Mouse (Mus musculus) bone marrow, adult 2 months (tissue): ENCODE measurements around the gene Rrp8. TPM values are rescaled to one million over a fixed set of nuclear protein-coding genes. Genes with fewer than 3 reads are reported as not detected.
A peak's percentile ranks its signal among the peaks of the same experiment; 100 is the strongest.

Experiments
- H3K27ac ChIP-seq: fragments of 200-500 bp; 2 replicates; pipeline ENCODE4 v1.5.1; 2012; ENCODE audit warnings: low read depth, mild to moderate bottlenecking, control low read depth, inconsistent platforms, low read length; ENCODE audit not compliant: control insufficient read depth, poor library complexity, insufficient read depth
- H3K4me1 ChIP-seq: fragments of 200-500 bp; 2 replicates; pipeline ENCODE4 v1.6.1; 2011; ENCODE audit warnings: low read length; ENCODE audit not compliant: control insufficient read depth, insufficient read depth
- H3K4me3 ChIP-seq: fragments of 200-500 bp; replicated peaks from 2 replicates; pipeline ENCODE3; 2011; ENCODE audit warnings: mild to moderate bottlenecking, low read depth, low read length, control low read depth; ENCODE audit not compliant: control insufficient read depth
- CTCF ChIP-seq: fragments of 200-500 bp; IDR thresholded peaks from 2 replicates; pipeline ENCODE4 v1.5.1; 2011; ENCODE audit warnings: low read length, control low read depth; ENCODE audit not compliant: control insufficient read depth, insufficient read depth
- POLR2A ChIP-seq: fragments of 200-500 bp; IDR thresholded peaks from 2 replicates; pipeline ENCODE4 v1.6.1; 2011; ENCODE audit warnings: low read depth, mild to moderate bottlenecking, control low read depth, low read length, borderline replicate concordance; ENCODE audit not compliant: control insufficient read depth
- WGBS: fragments of 180-500 bp; shearing (Covaris S2); methylation state at CpG from one replicate; pipeline ENCODE4 v1.1.7; 2018; 5-methylcytosine and 5-hydroxymethylcytosine counted together
- polyA plus RNA-seq: library from polyadenylated mRNA; stranded (reverse); fragments of >200 nt; gene quantifications from 2 replicates; pipeline ENCODE4 v1.2.4, GENCODE M21; 2011; ENCODE audit warnings: low replicate concordance; ENCODE audit not compliant: missing spikeins, insufficient read depth, insufficient read length

The Rrp8 gene
- polyA plus RNA-seq: 19.1 and 26.7 TPM in 2 replicates

DNA sequence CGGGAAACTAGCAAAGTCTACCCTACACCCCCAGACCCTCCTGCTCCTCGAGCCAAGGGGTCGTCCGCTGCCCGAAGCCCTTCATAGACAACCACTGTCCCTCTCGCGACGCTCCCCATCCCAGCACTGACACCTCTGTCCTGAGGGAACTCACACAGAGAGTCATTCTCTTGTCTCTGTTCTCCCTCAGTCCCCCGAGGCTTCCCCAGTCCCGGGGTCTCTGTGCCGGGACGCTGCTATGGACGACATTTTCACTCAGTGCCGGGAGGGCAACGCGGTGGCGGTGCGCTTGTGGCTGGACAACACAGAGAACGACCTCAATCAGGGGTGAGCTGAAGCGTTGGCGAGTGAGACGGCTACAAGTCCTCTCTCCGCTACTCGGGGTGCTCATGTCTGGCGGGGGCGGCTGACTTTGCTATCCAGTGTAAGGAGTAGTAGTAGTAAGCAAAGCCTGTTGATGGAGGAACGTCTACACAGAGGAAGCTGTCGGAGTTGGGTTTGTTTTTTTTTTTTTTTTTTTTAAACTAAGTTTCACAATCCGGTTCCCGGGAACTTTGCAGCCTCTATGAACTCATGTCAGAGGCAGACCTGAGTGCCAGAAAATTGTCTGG, at the start of gene Rrp8:
TSS of gene Rrp8 (minus strand) at position 475 of the 611 bp plus-strand sequence.
- under 1% methylated on average over 30 of the region's 30 CpGs for WGBS
- TF ChIP-seq POLR2A (peak; percentile 49; the same call in 1 of the 2 replicates), CTCF (no peak)
- H3K4me1 ChIP-seq: no peaks in the 10 kb centered on the region; the same call in 1 of the 2 replicates
- H3K4me3 ChIP-seq: peak within 1 kb of the TSS; percentile 96
- peak within 1 kb of the TSS; percentile 75 for H3K27ac ChIP-seq

DNA sequence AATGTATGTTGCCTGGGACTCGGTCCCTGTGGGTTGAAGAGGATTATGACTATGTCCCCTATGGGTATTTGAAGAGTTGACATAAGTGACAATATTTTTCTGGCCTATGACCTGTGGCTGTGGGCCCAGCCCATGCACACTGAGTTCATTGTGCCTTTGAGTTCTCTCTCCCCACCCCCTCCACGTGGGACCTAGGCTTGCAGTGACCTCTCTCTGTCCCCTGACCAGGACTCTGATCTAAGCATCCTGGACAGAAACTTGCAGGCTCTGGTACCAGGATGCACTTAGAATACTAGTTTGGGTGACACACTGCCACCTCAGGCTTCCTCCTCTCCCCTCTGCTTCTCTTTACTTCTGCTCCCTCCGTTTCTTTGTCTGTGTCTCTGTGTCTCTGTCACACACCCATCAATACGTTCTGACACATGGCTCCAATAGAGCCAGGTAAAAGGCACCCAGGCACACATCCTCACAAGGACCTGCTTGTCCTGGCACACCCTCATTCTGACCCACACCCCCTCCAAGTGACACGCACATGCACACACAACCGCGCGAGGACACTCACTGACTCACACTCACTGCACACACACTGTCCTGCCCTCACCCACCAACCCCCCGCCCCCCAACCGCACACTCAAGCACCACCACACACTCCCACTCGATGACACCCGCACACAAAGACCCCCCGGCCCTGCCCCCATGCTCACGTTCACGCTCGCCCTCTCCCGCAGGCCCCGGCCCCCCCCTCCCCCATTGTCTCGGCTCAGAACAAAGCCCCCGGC, 49.5 kb upstream of the Rrp8 start:
- no peaks in the 10 kb centered on the region for H3K4me1 ChIP-seq
- no peak overlapping the region for H3K27ac ChIP-seq
- no peak overlapping the region for H3K4me3 ChIP-seq
- no peak for TF ChIP-seq CTCF
- TF ChIP-seq POLR2A: no peak
- WGBS: 32% methylated on average over 20 of the region's 20 CpGs

DNA sequence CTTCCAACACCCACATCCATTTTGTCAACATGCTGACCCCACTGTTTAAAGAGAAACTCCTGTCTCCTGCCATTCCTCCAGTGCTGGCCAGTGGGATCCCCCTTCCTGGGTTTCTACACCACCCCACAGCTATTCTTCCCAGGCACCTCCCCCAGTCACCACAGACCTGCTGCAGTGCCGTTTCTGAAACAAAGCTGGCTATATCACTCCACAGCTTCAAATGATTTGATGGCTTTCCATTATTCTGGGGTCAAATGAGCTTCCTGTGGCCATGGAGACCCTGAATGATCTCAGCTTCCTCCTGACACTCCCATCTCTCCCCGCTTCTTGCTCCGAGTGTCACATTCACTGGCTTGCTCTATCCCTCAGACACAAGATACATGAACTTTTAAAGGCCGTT, 47.4 kb upstream of the Rrp8 start:
- no peaks in the 10 kb centered on the region for H3K4me1 ChIP-seq
- H3K27ac ChIP-seq: no peak overlapping the region
- 64% methylated on average over 4 of the region's 4 CpGs for WGBS
- no peak overlapping the region for H3K4me3 ChIP-seq
- TF ChIP-seq POLR2A (no peak), CTCF (no peak)

DNA sequence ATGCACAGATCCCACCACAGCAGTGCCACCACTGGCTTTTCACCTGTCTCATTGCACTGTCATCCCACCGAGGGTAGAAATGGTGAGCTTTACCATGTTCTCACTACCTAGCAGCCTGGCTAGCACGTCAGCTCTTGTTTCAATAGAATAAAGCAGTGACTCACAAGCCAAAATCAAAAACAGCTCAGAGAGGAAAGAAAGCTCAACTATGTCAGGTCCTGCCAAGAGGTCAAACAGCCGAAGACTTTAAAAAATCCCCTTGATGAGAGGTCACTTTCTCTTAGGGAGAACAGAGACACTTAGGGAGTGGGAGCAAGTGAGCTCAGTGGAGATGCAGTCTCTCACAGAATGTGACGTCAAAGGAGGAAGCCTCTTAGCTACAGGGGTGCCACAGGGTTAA, 46.7 kb upstream of the Rrp8 start:
- WGBS: 63% methylated on average over 4 of the region's 4 CpGs
- Histone ChIP-seq H3K27ac (no peak overlapping the region), H3K4me3 (no peak overlapping the region), H3K4me1 (no peaks in the 10 kb centered on the region)
- TF ChIP-seq POLR2A (no peak), CTCF (no peak)

GRCm38 (mm10) chr7:105778553-105779265, 41.5 kb upstream of the Rrp8 start:
- Histone ChIP-seq H3K27ac (no peak overlapping the region; the same call in 1 of the 2 replicates), H3K4me3 (no peak overlapping the region), H3K4me1 (peaks cover 6% of the 10 kb centered on the region; the same call in 1 of the 2 replicates)
- 14% methylated on average over 4 of the region's 4 CpGs for WGBS
- TF ChIP-seq POLR2A (no peak), CTCF (no peak)

- no peak for TF ChIP-seq POLR2A
- TF ChIP-seq CTCF: no peak
- Histone ChIP-seq H3K4me1 (peaks cover 6% of the 10 kb centered on the region; the same call in 1 of the 2 replicates), H3K4me3 (no peak overlapping the region), H3K27ac (no peak overlapping the region; the same call in 1 of the 2 replicates)
- WGBS: 18% methylated on average over 13 of the region's 13 CpGs
Measured at GRCm38 (mm10) chr7:105777797-105778552, 40.8 kb upstream of the Rrp8 start.

DNA sequence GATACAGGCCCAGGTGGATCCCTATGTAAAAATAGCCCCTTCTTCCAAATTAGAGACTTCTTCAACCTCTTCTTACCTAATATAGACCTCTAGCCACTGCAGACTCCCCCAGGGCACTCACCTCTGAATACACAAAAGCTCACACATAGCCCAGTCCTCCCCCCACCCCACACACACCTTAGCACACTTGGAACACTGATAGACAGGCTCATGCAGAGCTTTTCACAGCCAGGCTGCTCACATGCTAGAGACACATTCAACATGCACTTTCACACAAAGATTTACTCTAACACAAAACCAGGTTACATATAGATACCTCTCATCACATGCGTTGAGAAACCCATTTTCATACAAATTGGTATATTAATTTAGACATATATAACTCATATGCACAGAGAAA, 40.1 kb upstream of the Rrp8 start:
- no peak overlapping the region for H3K27ac ChIP-seq
- peaks cover 6% of the 10 kb centered on the region; the same call in 1 of the 2 replicates for H3K4me1 ChIP-seq
- 90% methylated on average over 1 of the region's 1 CpGs for WGBS
- TF ChIP-seq CTCF (no peak), POLR2A (no peak)
- H3K4me3 ChIP-seq: no peak overlapping the region

DNA sequence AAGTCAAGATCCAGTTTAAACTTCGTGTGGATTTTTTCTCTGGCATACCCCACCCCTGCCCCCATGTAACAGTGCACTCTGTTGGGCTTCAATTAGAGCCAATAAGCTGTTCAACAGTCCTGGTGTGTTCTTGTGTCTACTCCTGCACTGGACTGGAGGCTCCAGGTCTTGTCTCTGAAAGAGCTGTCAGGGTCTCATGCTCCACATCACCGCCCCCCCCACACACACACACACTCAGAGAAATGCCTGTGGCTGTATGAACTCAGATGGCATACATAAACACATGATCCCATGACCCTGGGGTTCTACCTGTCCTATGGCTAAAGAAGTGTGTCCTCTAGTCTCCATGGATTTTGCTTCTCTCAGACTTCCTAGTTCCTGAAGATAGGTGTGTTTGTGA, 38.8 kb upstream of the Rrp8 start:
- Histone ChIP-seq H3K4me1 (peaks cover 6% of the 10 kb centered on the region; the same call in 1 of the 2 replicates), H3K4me3 (no peak overlapping the region), H3K27ac (no peak overlapping the region)
- WGBS: 84% methylated on average over 2 of the region's 2 CpGs
- no peak for TF ChIP-seq CTCF
- TF ChIP-seq POLR2A: no peak
